Mouse (Mus musculus) retina, postnatal 7 days (tissue): ENCODE data around the gene Ercc8.

ENCODE experiments used
- DNase-seq: peaks from one replicate; pipeline ENCODE4 v3.0.0-alpha.2; 2012; ENCODE audit warnings: low read depth, low spot score

Ercc8 gene

GRCm38 (mm10) chr13:108157156-108157555, 1.4 kb upstream of the Ercc8 start:
- no peak for DNase-seq

DNA sequence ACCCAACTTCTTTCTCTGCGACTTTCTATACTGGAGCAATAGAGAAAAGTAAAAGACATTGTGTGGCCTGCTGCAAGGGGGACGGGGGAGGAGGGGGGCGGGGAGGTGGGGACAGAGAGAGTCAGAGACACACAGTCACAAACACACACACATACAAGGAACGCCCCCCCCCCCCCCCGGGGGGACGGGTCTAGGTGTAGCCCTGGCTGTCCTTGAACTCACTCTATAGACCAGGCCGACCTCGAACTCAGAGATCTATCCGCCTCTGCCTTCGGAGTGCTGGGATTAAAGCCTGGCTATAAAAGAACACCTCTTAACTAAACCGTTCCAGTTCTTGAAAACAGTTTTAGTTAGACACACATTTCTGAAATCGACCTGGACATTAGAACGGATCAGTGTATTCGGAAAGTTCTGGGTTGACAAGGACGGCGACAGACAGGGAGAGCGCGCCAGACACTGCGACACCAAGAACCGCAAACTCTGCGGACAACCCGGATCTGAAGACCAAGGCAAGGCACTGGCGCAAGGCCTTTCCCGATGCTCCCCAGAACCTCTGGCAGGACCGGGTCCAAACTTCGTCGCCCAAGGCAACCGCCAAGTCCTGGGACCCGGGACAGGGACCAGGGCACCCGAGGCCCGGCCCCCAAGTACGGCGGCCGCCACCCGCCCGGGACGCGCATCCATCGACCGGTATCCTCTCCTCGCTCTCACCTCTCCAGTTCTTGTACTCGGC, 633 bp upstream of the Ercc8 start:
- no peak for DNase-seq

DNA sequence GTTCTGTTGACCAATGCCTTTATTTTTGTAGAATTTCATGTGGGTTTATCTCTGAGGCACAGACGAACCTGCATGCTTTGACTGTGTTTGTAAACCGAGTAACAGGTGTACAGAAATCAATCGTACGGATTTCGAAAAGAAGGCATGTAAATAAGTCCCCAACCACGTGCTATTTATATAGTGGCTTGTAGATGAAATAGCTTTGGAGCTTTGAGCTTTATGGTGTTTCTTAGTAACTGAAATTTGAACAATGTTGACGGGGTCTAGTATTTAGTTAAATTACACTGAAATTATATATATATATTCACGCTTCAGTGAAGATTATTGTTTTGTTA, 677 bp downstream of the Ercc8 start:
- no peak for DNase-seq

- no peak for DNase-seq
These were observed 1.4 kb downstream of the Ercc8 start for GRCm38 (mm10) chr13:108159963-108160362.

DNA sequence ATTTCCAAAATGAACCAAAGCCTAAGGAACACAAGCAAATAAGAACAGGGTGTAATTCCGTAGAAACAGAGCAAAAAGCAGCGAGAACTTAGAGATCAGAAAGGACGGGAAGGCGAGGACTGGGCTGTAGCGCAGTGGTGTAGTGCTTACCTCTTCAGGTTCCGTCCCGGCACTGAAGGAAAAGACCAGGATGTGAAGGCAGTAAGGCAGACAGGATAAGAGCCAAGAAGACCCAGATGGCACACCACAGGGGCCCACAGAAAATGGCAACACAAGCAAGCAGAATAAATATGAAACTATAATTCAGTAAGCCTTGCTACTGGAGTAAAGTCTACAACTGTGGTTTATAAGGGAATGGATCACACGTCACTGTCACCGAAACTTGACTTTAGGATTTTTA, 5.4 kb downstream of the Ercc8 start:
- DNase-seq: no peak

DNA sequence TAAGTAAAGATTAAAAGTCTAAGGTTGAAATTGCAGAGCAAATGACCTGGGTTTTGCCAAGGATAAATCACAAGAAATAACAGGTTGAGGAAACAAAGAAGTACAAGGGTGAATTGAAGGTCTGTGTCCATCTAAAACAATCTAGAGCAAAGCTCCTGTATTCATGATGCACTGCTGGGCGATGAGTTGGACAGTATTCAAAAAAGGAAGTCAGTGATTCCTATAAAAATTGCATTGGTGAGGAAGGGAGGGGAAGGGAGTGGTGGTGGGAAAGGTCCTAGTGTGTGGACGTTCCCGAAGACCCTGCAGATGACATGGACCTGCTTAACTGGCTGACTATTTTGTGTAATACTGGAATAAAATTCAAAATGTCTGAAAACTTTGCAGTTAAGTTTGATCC, 6.1 kb downstream of the Ercc8 start:
- no peak for DNase-seq

GRCm38 (mm10) chr13:108170002-108170401, 11.5 kb downstream of the Ercc8 start:
- DNase-seq: no peak

DNA sequence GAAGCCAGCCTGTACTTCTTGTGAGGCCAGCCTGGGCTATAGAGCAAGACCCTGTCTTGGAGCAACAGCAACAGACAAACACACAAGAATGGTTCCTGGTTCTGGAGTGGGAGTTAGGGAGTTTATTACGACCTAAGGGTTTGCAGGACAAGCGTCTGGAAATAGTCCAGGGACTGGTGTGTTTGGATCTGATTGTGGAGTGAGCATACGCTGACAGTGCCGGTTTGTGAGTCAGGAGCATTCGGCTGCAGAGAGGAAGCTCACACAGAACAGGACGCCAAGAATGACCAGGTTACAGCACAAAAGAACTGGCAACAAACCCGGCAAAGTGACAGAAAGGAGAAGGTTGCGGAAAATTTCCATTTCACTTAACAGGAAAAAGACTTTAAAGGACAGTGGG, 12.0 kb downstream of the Ercc8 start:
- DNase-seq: no peak

DNA sequence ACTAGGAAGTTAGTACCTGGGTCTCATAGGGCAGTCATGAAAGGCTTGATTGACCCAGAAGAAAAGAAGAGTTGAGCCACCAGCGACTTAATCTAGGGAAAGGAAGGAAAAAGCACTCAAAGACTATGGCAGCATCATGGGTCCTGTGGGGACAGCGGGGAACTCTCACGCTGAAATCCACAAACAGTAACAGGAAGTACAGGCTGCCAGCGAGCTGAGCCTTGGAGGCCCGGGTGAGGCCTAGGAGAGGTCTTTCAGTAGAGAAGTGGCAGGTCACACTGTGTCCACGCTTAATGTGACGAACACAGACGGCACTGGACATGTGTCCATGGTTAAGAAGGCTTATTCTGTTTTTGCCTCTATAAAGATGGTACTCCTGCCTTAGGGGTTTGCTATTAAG, 21.1 kb downstream of the Ercc8 start:
- no peak for DNase-seq

GRCm38 (mm10) chr13:108180821-108181220, 22.3 kb downstream of the Ercc8 start:
- DNase-seq: no peak

GRCm38 (mm10) chr13:108184743-108185255, 26.3 kb downstream of the Ercc8 start:
- no peak for DNase-seq

GRCm38 (mm10) chr13:108185530-108185929, 27.0 kb downstream of the Ercc8 start:
- no peak for DNase-seq

DNA sequence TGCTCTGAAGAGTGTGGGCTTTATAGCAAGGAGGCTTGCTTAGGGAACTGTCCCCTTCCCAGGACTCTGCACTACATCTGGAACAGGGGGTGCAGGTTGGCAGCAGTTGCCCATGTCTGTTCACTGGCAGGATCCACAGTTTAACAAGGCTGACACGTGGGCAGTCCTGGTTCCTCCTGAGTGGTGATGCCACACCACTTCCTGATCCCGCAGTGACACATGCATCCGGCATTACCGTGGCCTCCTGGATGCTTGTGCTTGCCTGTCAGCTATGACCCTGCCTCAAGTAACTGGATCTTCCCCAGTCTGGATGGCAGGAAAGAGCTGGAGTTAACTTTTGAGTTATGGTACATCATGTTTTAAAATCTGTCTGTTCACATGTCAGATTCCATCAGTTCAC, 29.5 kb downstream of the Ercc8 start:
- no peak for DNase-seq

GRCm38 (mm10) chr13:108191074-108191720, 32.7 kb downstream of the Ercc8 start:
- peak; percentile 23 for DNase-seq

GRCm38 (mm10) chr13:108195474-108195873, 36.9 kb downstream of the Ercc8 start:
- DNase-seq: no peak

- DNase-seq: no peak
These were observed 46.3 kb downstream of the Ercc8 start for GRCm38 (mm10) chr13:108204857-108205256.

- no peak for DNase-seq
These were observed 48.9 kb downstream of the Ercc8 start for GRCm38 (mm10) chr13:108207447-108207846.

- DNase-seq: no peak
These were observed 49.6 kb downstream of the Ercc8 start for GRCm38 (mm10) chr13:108208090-108208489.

GRCm38 (mm10) chr13:108210960-108211359, 52.4 kb downstream of the Ercc8 start:
- no peak for DNase-seq

GRCm38 (mm10) chr13:108212397-108213018, 54.0 kb downstream of the Ercc8 start:
- DNase-seq: no peak

DNA sequence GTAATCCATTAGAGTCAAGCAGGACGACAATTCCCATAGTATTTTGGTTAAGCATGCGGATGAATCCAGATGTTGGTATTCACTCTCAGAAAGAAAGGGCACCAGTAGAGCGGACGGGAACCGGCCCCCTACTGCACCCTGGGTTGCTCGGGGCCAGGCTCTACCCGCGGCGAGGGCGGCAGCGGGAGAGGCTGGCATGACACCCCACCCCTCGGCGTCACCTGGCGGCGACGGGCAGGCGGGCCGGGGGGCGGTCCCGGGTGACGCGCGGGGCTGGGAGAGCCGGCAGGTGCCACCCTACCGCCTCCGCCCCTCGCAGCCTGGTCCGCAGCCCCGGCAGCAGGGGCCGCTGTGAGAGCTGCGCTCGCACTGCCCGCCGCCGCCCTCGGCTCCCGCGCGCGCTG, 55.6 kb downstream of the Ercc8 start, which contains the start of gene Elovl7:
Elovl7 (plus strand) TSS at position 324 of the 404 bp plus-strand sequence.
- peak; percentile 38 for DNase-seq

- no peak for DNase-seq
These were observed 56.1 kb downstream of the Ercc8 start for GRCm38 (mm10) chr13:108214485-108215107.
